Mouse (Mus musculus) heart, embryonic 14.5 days (tissue): ENCODE results near the gene Slc25a19. TPM values are rescaled to one million over a fixed set of nuclear protein-coding genes. Genes with fewer than 3 reads are reported as not detected.
A peak's percentile ranks its signal among the peaks of the same experiment; 100 is the strongest.

Source experiments
- ATAC-seq: fragments of 200-750 bp; cut with Nextera tagmentation; 2 replicates; pipeline ENCODE4 v1.8.0; 2017; ENCODE audit warnings: low read depth, moderate TSS enrichment; ENCODE audit not compliant: insufficient number of reproducible peaks, insufficient read depth, low FRiP score
- H3K27ac ChIP-seq, 2 experiments: fragments of 200-500 bp in 1 of 2; fragments of 300-500 bp in 1 of 2; sonication (generic) in 1 of 2; replicated peaks in 1 of 2; 2 replicates each; pipeline ENCODE4 v1.5.1; 2012 to 2014; ENCODE audit warnings: low read depth in 2 of 2, low read length in 2 of 2, control low read depth in 1 of 2, mild to moderate bottlenecking in 1 of 2, mixed read lengths in 1 of 2; ENCODE audit not compliant: control insufficient read depth in 1 of 2, insufficient read depth in 1 of 2
- H3K27me3 ChIP-seq: fragments of 300-500 bp; sonication (generic); 2 replicates; pipeline ENCODE4 v1.6.1; 2014; ENCODE audit warnings: mild to moderate bottlenecking, low read length, control low read depth; ENCODE audit not compliant: control insufficient read depth, insufficient read depth
- H3K36me3 ChIP-seq: fragments of 300-500 bp; sonication (generic); 2 replicates; pipeline ENCODE4 v1.6.1; 2014; ENCODE audit warnings: mild to moderate bottlenecking, control low read depth, low read length, mixed read lengths; ENCODE audit not compliant: control insufficient read depth, insufficient read depth
- H3K4me1 ChIP-seq, 2 experiments: fragments of 200-500 bp in 1 of 2; fragments of 300-500 bp in 1 of 2; sonication (generic) in 1 of 2; 2 replicates each; pipeline ENCODE4 v1.6.1; 2012 to 2014; ENCODE audit warnings: low read length in 2 of 2, control low read depth in 1 of 2, mixed read lengths in 1 of 2; ENCODE audit not compliant: control insufficient read depth in 2 of 2, insufficient read depth in 2 of 2
- H3K4me2 ChIP-seq: fragments of 300-500 bp; sonication (generic); 2 replicates; pipeline ENCODE4 v1.6.1; 2014; ENCODE audit warnings: mild to moderate bottlenecking, low read length
- H3K4me3 ChIP-seq, 2 experiments: fragments of 200-500 bp in 1 of 2; fragments of 300-500 bp in 1 of 2; sonication (generic) in 1 of 2; 2 replicates each; pipeline ENCODE4 v1.5.1; 2012 to 2014; ENCODE audit warnings: low read length in 2 of 2, mild to moderate bottlenecking in 2 of 2, control low read depth in 1 of 2, low read depth in 1 of 2, moderate library complexity in 1 of 2; ENCODE audit not compliant: control insufficient read depth in 1 of 2, insufficient read depth in 1 of 2
- H3K9ac ChIP-seq: fragments of 300-500 bp; sonication (generic); 2 replicates; pipeline ENCODE4 v1.6.1; 2014; ENCODE audit warnings: mild to moderate bottlenecking, low read length
- H3K9me3 ChIP-seq: fragments of 300-500 bp; sonication (generic); 2 replicates; pipeline ENCODE4 v1.6.1; 2016; ENCODE audit warnings: low read length, control low read depth; ENCODE audit not compliant: control insufficient read depth
- WGBS: fragments of 180-500 bp; shearing (Covaris S2); extraction: QIAGEN DNeasy Blood & Tissue Kit; methylation state at CpG from one replicate; pipeline ENCODE4 v1.1.7; 2014; 5-methylcytosine and 5-hydroxymethylcytosine counted together
- polyA plus RNA-seq: library from polyadenylated mRNA; unstranded; fragments of >200 nt; fragmentation: Nextera tagmentation; extraction: Ambion mirVana; gene quantifications from 2 replicates; pipeline ENCODE4 v1.2.1, GENCODE M21; 2014

The Slc25a19 gene
- polyA plus RNA-seq, 1 experiment from 2014 or later: 42.8 TPM

- WGBS: under 1% methylated on average over 13 of the region's 13 CpGs
Observed at GRCm38 (mm10) chr11:115612059-115612409, 16.1 kb downstream of the Slc25a19 start.

GRCm38 (mm10) chr11:115611173-115611572 lies 16.9 kb downstream of the Slc25a19 start:
- Histone ChIP-seq H3K4me2 (no peak overlapping the region), H3K9ac (no peak overlapping the region; the same call in 1 of the 2 replicates), H3K27ac (no peak overlapping the region), H3K36me3 (peaks cover 55% of the 10 kb centered on the region), H3K27me3 (no peaks in the 10 kb centered on the region), H3K9me3 (no peaks in the 10 kb centered on the region), H3K4me1 (peaks cover 19 to 29% of the 10 kb centered on the region in 2 experiments; a peak in 3 of 4 replicates), H3K4me3 (no peak overlapping the region)
- ATAC-seq: no peak
- 81% methylated on average over 6 of the region's 6 CpGs for WGBS

More at GRCm38 (mm10) chr11:115612059-115612409, 16.1 kb downstream of the Slc25a19 start:
- H3K36me3 ChIP-seq: peaks cover 53% of the 10 kb centered on the region
- H3K4me3 ChIP-seq: peak overlapping the region; percentile 63 to 78
- H3K27ac ChIP-seq: peak overlapping the region; percentile 72 to 96
- H3K4me2 ChIP-seq: peak overlapping the region; percentile 95
- H3K27me3 ChIP-seq: no peaks in the 10 kb centered on the region
- peak overlapping the region; percentile 90 for H3K9ac ChIP-seq
- peak; percentile 28; the same call in 1 of the 2 replicates for ATAC-seq
- H3K4me1 ChIP-seq: peaks cover 19 to 30% of the 10 kb centered on the region in 2 experiments; a peak in 3 of 4 replicates
- H3K9me3 ChIP-seq: no peaks in the 10 kb centered on the region

GRCm38 (mm10) chr11:115609576-115609975 lies 18.5 kb downstream of the Slc25a19 start:
- no peak for ATAC-seq
- Histone ChIP-seq H3K36me3 (peaks cover 51% of the 10 kb centered on the region), H3K4me2 (no peak overlapping the region), H3K9me3 (no peaks in the 10 kb centered on the region), H3K4me3 (no peak overlapping the region), H3K27ac (no peak overlapping the region), H3K27me3 (no peaks in the 10 kb centered on the region), H3K4me1 (peaks cover 13 to 26% of the 10 kb centered on the region in 2 experiments), H3K9ac (no peak overlapping the region)
- WGBS: 62% methylated on average over 3 of the region's 3 CpGs

GRCm38 (mm10) chr11:115608421-115609399 lies 19.4 kb downstream of the Slc25a19 start:
- no peak overlapping the region for H3K4me3 ChIP-seq
- 80% methylated on average over 23 of the region's 23 CpGs for WGBS
- H3K27ac ChIP-seq: no peak overlapping the region
- H3K9me3 ChIP-seq: no peaks in the 10 kb centered on the region
- H3K4me1 ChIP-seq: peaks cover 13 to 23% of the 10 kb centered on the region in 2 experiments
- no peaks in the 10 kb centered on the region for H3K27me3 ChIP-seq
- no peak overlapping the region for H3K9ac ChIP-seq
- no peak for ATAC-seq
- peaks cover 49% of the 10 kb centered on the region for H3K36me3 ChIP-seq
- H3K4me2 ChIP-seq: no peak overlapping the region

GRCm38 (mm10) chr11:115606733-115607132 lies 21.4 kb downstream of the Slc25a19 start:
- Histone ChIP-seq H3K9me3 (no peaks in the 10 kb centered on the region), H3K4me2 (no peak overlapping the region), H3K27me3 (no peaks in the 10 kb centered on the region), H3K36me3 (peaks cover 49% of the 10 kb centered on the region), H3K4me1 (peaks cover 9 to 24% of the 10 kb centered on the region in 2 experiments), H3K9ac (no peak overlapping the region), H3K27ac (0 out of 4 replicates have a peak overlapping the region, but pooled peaks of 1 of the 2 experiments have one; percentile 4), H3K4me3 (no peak overlapping the region)
- ATAC-seq: no peak
- WGBS: 83% methylated on average over 18 of the region's 18 CpGs

- H3K9me3 ChIP-seq: no peaks in the 10 kb centered on the region
- peak overlapping the region; percentile 92 to 100 for H3K4me3 ChIP-seq
- peak overlapping the region; percentile 91 to 93 for H3K27ac ChIP-seq
- H3K9ac ChIP-seq: peak overlapping the region; percentile 95
- WGBS: 0% methylated on average over 26 of the region's 26 CpGs
- H3K27me3 ChIP-seq: no peaks in the 10 kb centered on the region
- H3K4me2 ChIP-seq: peak overlapping the region; percentile 90
- peaks cover 10 to 40% of the 10 kb centered on the region in 2 experiments for H3K4me1 ChIP-seq
- H3K36me3 ChIP-seq: peaks cover 46% of the 10 kb centered on the region
- 0 out of 2 replicates have a peak, but pooled peaks have one; percentile 1 for ATAC-seq
Observed at GRCm38 (mm10) chr11:115604304-115604696, 23.8 kb downstream of the Slc25a19 start.

- H3K4me1 ChIP-seq: peaks cover 10 to 40% of the 10 kb centered on the region in 2 experiments
- H3K36me3 ChIP-seq: peaks cover 45% of the 10 kb centered on the region
- peak within 1 kb of the TSS; percentile 95 for H3K9ac ChIP-seq
- under 1% methylated on average over 79 of the region's 93 CpGs for WGBS
- peak within 1 kb of the TSS; percentile 92 to 100 for H3K4me3 ChIP-seq
- peak within 1 kb of the TSS; percentile 90 for H3K4me2 ChIP-seq
- H3K27me3 ChIP-seq: no peaks in the 10 kb centered on the region
- H3K9me3 ChIP-seq: no peaks in the 10 kb centered on the region
- peak within 1 kb of the TSS; percentile 91 to 93 for H3K27ac ChIP-seq
- ATAC-seq: peak; percentile 95
Observed at GRCm38 (mm10) chr11:115603476-115604303, 24.4 kb downstream of the Slc25a19 start, which contains the start of the genes Mrps7 and Gga3. Gene Mrps7 (plus strand): TSS chr11:115603925. Gene Gga3 (minus strand): TSS chr11:115604051.
